Mouse (Mus musculus) liver, embryonic 15.5 days (tissue): ENCODE data around the gene Gm45521. TPM values are rescaled to one million over a fixed set of nuclear protein-coding genes. Genes with fewer than 3 reads are reported as not detected.

Experiments
- polyA plus RNA-seq: library from polyadenylated mRNA; unstranded; fragments of >200 nt; fragmentation: Nextera tagmentation; extraction: Ambion mirVana; gene quantifications from 2 replicates; pipeline ENCODE4 v1.2.1, GENCODE M21; 2015

Gm45521 gene
- polyA plus RNA-seq, 1 experiment from 2014 or later, result not detected

Other genes with a start within 250 kb of the Gm45521 start
- gene Gm26661, start 165.7 kb upstream of the Gm45521 start, polyA plus RNA-seq, result not detected in 2 replicates
- 3.6 and 4.2 TPM in 2 replicates for gene Flnb, start 139.3 kb upstream of the Gm45521 start, polyA plus RNA-seq
- 3.9 and 4.6 TPM in 2 replicates for gene Dnase1l3, start 37.3 kb downstream of the Gm45521 start, polyA plus RNA-seq
- gene Abhd6, start 45.6 kb downstream of the Gm45521 start, polyA plus RNA-seq, result 8.1 and 8.5 TPM in 2 replicates
- gene Rpp14, start 123.1 kb downstream of the Gm45521 start, polyA plus RNA-seq, result 19.9 and 22.0 TPM in 2 replicates
- gene Pxk, start 140.9 kb downstream of the Gm45521 start, polyA plus RNA-seq, result 11.3 and 12.1 TPM in 2 replicates
- gene Pdhb, start 215.7 kb downstream of the Gm45521 start, polyA plus RNA-seq, result 103 and 108 TPM in 2 replicates